Mouse (Mus musculus): ENCODE results near the gene S100a7a. TPM values are rescaled to one million over a fixed set of nuclear protein-coding genes. Genes with fewer than 3 reads are reported as not detected.

S100a7a gene
- polyA plus RNA-seq, 1 experiment from 2014 or later: not detected

GRCm38 (mm10) chr3:90678656-90679055, 24.8 kb downstream of the S100a7a start:
- Histone ChIP-seq H3K4me2 (ENCODE audit: low read length) (no peak overlapping the region), H3K36me3 (ENCODE audit: control insufficient read depth, insufficient read depth, low read length) (no peaks in the 10 kb centered on the region), H3K27me3 (ENCODE audit: control insufficient read depth, insufficient read depth, low read length) (no peaks in the 10 kb centered on the region), H3K27ac (replicated peaks in 1 of 2; ENCODE audit: control insufficient read depth in 1 of 2, insufficient read depth in 1 of 2, low read depth in 2 of 2, low read length in 2 of 2) (no peak overlapping the region), H3K9ac (ENCODE audit: low read length) (no peak overlapping the region), H3K4me3 (ENCODE audit: control insufficient read depth in 1 of 2, insufficient read depth in 1 of 2, low read depth in 1 of 2, low read length in 2 of 2) (no peak overlapping the region), H3K9me3 (ENCODE audit: control insufficient read depth, low read length) (no peaks in the 10 kb centered on the region), H3K4me1 (ENCODE audit: control insufficient read depth in 2 of 2, insufficient read depth in 2 of 2, low read length in 2 of 2) (no peaks in the 10 kb centered on the region)
- WGBS: 41% methylated on average over 3 of the region's 3 CpGs
- ATAC-seq (ENCODE audit: insufficient number of reproducible peaks, insufficient read depth, low FRiP score, low read depth): no peak

- Histone ChIP-seq H3K4me3 (ENCODE audit: control insufficient read depth in 1 of 2, insufficient read depth in 1 of 2, low read depth in 1 of 2, low read length in 2 of 2) (no peak overlapping the region), H3K27ac (replicated peaks in 1 of 2; ENCODE audit: control insufficient read depth in 1 of 2, insufficient read depth in 1 of 2, low read depth in 2 of 2, low read length in 2 of 2) (no peak overlapping the region), H3K36me3 (ENCODE audit: control insufficient read depth, insufficient read depth, low read length) (no peaks in the 10 kb centered on the region), H3K4me2 (ENCODE audit: low read length) (no peak overlapping the region), H3K27me3 (ENCODE audit: control insufficient read depth, insufficient read depth, low read length) (no peaks in the 10 kb centered on the region), H3K9me3 (ENCODE audit: control insufficient read depth, low read length) (no peaks in the 10 kb centered on the region), H3K4me1 (ENCODE audit: control insufficient read depth in 2 of 2, insufficient read depth in 2 of 2, low read length in 2 of 2) (no peaks in the 10 kb centered on the region), H3K9ac (ENCODE audit: low read length) (no peak overlapping the region)
- ATAC-seq (ENCODE audit: insufficient number of reproducible peaks, insufficient read depth, low FRiP score, low read depth): no peak
- 85% methylated on average over 3 of the region's 3 CpGs for WGBS
Measured at GRCm38 (mm10) chr3:90683929-90684328, 30.1 kb downstream of the S100a7a start.

- Histone ChIP-seq H3K27ac (replicated peaks in 1 of 2; ENCODE audit: control insufficient read depth in 1 of 2, insufficient read depth in 1 of 2, low read depth in 2 of 2, low read length in 2 of 2) (no peak overlapping the region), H3K9me3 (ENCODE audit: control insufficient read depth, low read length) (no peaks in the 10 kb centered on the region), H3K36me3 (ENCODE audit: control insufficient read depth, insufficient read depth, low read length) (no peaks in the 10 kb centered on the region), H3K4me2 (ENCODE audit: low read length) (no peak overlapping the region), H3K27me3 (ENCODE audit: control insufficient read depth, insufficient read depth, low read length) (no peaks in the 10 kb centered on the region), H3K9ac (ENCODE audit: low read length) (no peak overlapping the region), H3K4me3 (ENCODE audit: control insufficient read depth in 1 of 2, insufficient read depth in 1 of 2, low read depth in 1 of 2, low read length in 2 of 2) (no peak overlapping the region), H3K4me1 (ENCODE audit: control insufficient read depth in 2 of 2, insufficient read depth in 2 of 2, low read length in 2 of 2) (no peaks in the 10 kb centered on the region)
- 71% methylated on average over 2 of the region's 2 CpGs for WGBS
- no peak for ATAC-seq (ENCODE audit: insufficient number of reproducible peaks, insufficient read depth, low FRiP score, low read depth)
Measured at GRCm38 (mm10) chr3:90686835-90687234, 33.0 kb downstream of the S100a7a start.

GRCm38 (mm10) chr3:90693496-90693895, 39.7 kb downstream of the S100a7a start:
- Histone ChIP-seq H3K9ac (ENCODE audit: low read length) (no peak overlapping the region), H3K4me1 (ENCODE audit: control insufficient read depth in 2 of 2, insufficient read depth in 2 of 2, low read length in 2 of 2) (no peaks in the 10 kb centered on the region), H3K36me3 (ENCODE audit: control insufficient read depth, insufficient read depth, low read length) (no peaks in the 10 kb centered on the region), H3K27ac (replicated peaks in 1 of 2; ENCODE audit: control insufficient read depth in 1 of 2, insufficient read depth in 1 of 2, low read depth in 2 of 2, low read length in 2 of 2) (no peak overlapping the region), H3K4me2 (ENCODE audit: low read length) (no peak overlapping the region), H3K9me3 (ENCODE audit: control insufficient read depth, low read length) (no peaks in the 10 kb centered on the region), H3K27me3 (ENCODE audit: control insufficient read depth, insufficient read depth, low read length) (no peaks in the 10 kb centered on the region), H3K4me3 (ENCODE audit: control insufficient read depth in 1 of 2, insufficient read depth in 1 of 2, low read depth in 1 of 2, low read length in 2 of 2) (no peak overlapping the region)
- WGBS: 69% methylated on average over 2 of the region's 2 CpGs
- ATAC-seq (ENCODE audit: insufficient number of reproducible peaks, insufficient read depth, low FRiP score, low read depth): no peak

GRCm38 (mm10) chr3:90695613-90696012, 41.8 kb downstream of the S100a7a start, which contains the start of gene S100a9:
TSS of gene S100a9 (minus strand) at chr3:90695721.
- Histone ChIP-seq H3K27ac (replicated peaks in 1 of 2; ENCODE audit: control insufficient read depth in 1 of 2, insufficient read depth in 1 of 2, low read depth in 2 of 2, low read length in 2 of 2) (no peak within 1 kb of the TSS), H3K9me3 (ENCODE audit: control insufficient read depth, low read length) (no peaks in the 10 kb centered on the region), H3K4me3 (ENCODE audit: control insufficient read depth in 1 of 2, insufficient read depth in 1 of 2, low read depth in 1 of 2, low read length in 2 of 2) (no peak within 1 kb of the TSS), H3K9ac (ENCODE audit: low read length) (no peak within 1 kb of the TSS), H3K27me3 (ENCODE audit: control insufficient read depth, insufficient read depth, low read length) (no peaks in the 10 kb centered on the region), H3K4me2 (ENCODE audit: low read length) (no peak within 1 kb of the TSS), H3K4me1 (ENCODE audit: control insufficient read depth in 2 of 2, insufficient read depth in 2 of 2, low read length in 2 of 2) (no peaks in the 10 kb centered on the region), H3K36me3 (ENCODE audit: control insufficient read depth, insufficient read depth, low read length) (no peaks in the 10 kb centered on the region)
- no peak for ATAC-seq (ENCODE audit: insufficient number of reproducible peaks, insufficient read depth, low FRiP score, low read depth)
- WGBS: 55% methylated on average over 3 of the region's 3 CpGs

GRCm38 (mm10) chr3:90702244-90702643, 48.4 kb downstream of the S100a7a start:
- Histone ChIP-seq H3K4me3 (ENCODE audit: control insufficient read depth in 1 of 2, insufficient read depth in 1 of 2, low read depth in 1 of 2, low read length in 2 of 2) (no peak overlapping the region), H3K27ac (replicated peaks in 1 of 2; ENCODE audit: control insufficient read depth in 1 of 2, insufficient read depth in 1 of 2, low read depth in 2 of 2, low read length in 2 of 2) (no peak overlapping the region), H3K4me2 (ENCODE audit: low read length) (no peak overlapping the region), H3K9ac (ENCODE audit: low read length) (no peak overlapping the region), H3K9me3 (ENCODE audit: control insufficient read depth, low read length) (no peaks in the 10 kb centered on the region), H3K27me3 (ENCODE audit: control insufficient read depth, insufficient read depth, low read length) (no peaks in the 10 kb centered on the region), H3K36me3 (ENCODE audit: control insufficient read depth, insufficient read depth, low read length) (no peaks in the 10 kb centered on the region), H3K4me1 (ENCODE audit: control insufficient read depth in 2 of 2, insufficient read depth in 2 of 2, low read length in 2 of 2) (no peaks in the 10 kb centered on the region)
- ATAC-seq (ENCODE audit: insufficient number of reproducible peaks, insufficient read depth, low FRiP score, low read depth): no peak
- WGBS: 72% methylated on average over 2 of the region's 2 CpGs

Other genes with a start within 250 kb of the S100a7a start
- 21.0 and 22.1 TPM in 2 replicates for gene Ints3, start 220.4 kb upstream of the S100a7a start, polyA plus RNA-seq (2014; fragmentation: Nextera tagmentation; extraction: Ambion mirVana)
- gene Npr1, start 188.2 kb upstream of the S100a7a start, polyA plus RNA-seq (2014; fragmentation: Nextera tagmentation; extraction: Ambion mirVana): 11.6 and 11.8 TPM in 2 replicates
- gene Ilf2, start 177.9 kb upstream of the S100a7a start, polyA plus RNA-seq (2014; fragmentation: Nextera tagmentation; extraction: Ambion mirVana): 110 and 112 TPM in 2 replicates
- 83.8 and 89.3 TPM in 2 replicates for gene Snapin, start 163.0 kb upstream of the S100a7a start, polyA plus RNA-seq (2014; fragmentation: Nextera tagmentation; extraction: Ambion mirVana)
- gene Chtop, start 144.5 kb upstream of the S100a7a start, polyA plus RNA-seq (2014; fragmentation: Nextera tagmentation; extraction: Ambion mirVana): 60.2 and 65.7 TPM in 2 replicates
- gene S100a1, start 139.6 kb upstream of the S100a7a start, polyA plus RNA-seq (2014; fragmentation: Nextera tagmentation; extraction: Ambion mirVana): 319 and 338 TPM in 2 replicates
- 86.9 and 99.9 TPM in 2 replicates for gene S100a13, start 139.6 kb upstream of the S100a7a start, polyA plus RNA-seq (2014; fragmentation: Nextera tagmentation; extraction: Ambion mirVana)
- not detected in 2 replicates for gene S100a14, start 127.2 kb upstream of the S100a7a start, polyA plus RNA-seq (2014; fragmentation: Nextera tagmentation; extraction: Ambion mirVana)
- gene S100a16, start 116.8 kb upstream of the S100a7a start, polyA plus RNA-seq (2014; fragmentation: Nextera tagmentation; extraction: Ambion mirVana): 80.7 and 84.0 TPM in 2 replicates
- 0.32 TPM in 2 replicates for gene S100a3, start 93.4 kb upstream of the S100a7a start, polyA plus RNA-seq (2014; fragmentation: Nextera tagmentation; extraction: Ambion mirVana)
- not detected in 2 replicates for gene S100a2, start 63.8 kb upstream of the S100a7a start, polyA plus RNA-seq (2014; fragmentation: Nextera tagmentation; extraction: Ambion mirVana)
- not detected in 2 replicates for gene Gm42674, start 52.1 kb upstream of the S100a7a start, polyA plus RNA-seq (2014; fragmentation: Nextera tagmentation; extraction: Ambion mirVana)
- 2.5 and 3.8 TPM in 2 replicates for gene S100a4, start 50.2 kb upstream of the S100a7a start, polyA plus RNA-seq (2014; fragmentation: Nextera tagmentation; extraction: Ambion mirVana)
- not detected in 2 replicates for gene S100a5, start 45.5 kb upstream of the S100a7a start, polyA plus RNA-seq (2014; fragmentation: Nextera tagmentation; extraction: Ambion mirVana)
- 43.9 and 49.8 TPM in 2 replicates for gene S100a6, start 41.1 kb upstream of the S100a7a start, polyA plus RNA-seq (2014; fragmentation: Nextera tagmentation; extraction: Ambion mirVana)
- 6.5 and 13.7 TPM in 2 replicates for gene S100a8, start 15.0 kb downstream of the S100a7a start, polyA plus RNA-seq (2014; fragmentation: Nextera tagmentation; extraction: Ambion mirVana)
- 2.7 and 11.4 TPM in 2 replicates for gene S100a9, start 41.7 kb downstream of the S100a7a start, polyA plus RNA-seq (2014; fragmentation: Nextera tagmentation; extraction: Ambion mirVana)
- not detected in 2 replicates for gene Pglyrp4, start 72.9 kb downstream of the S100a7a start, polyA plus RNA-seq (2014; fragmentation: Nextera tagmentation; extraction: Ambion mirVana)
- not detected in 2 replicates for gene Gm5849, start 123.9 kb downstream of the S100a7a start, polyA plus RNA-seq (2014; fragmentation: Nextera tagmentation; extraction: Ambion mirVana)

All from heart, embryonic 14.5 days (tissue).